Mouse (Mus musculus) G1E (cell line): ENCODE measurements around the gene Cfl2.
"Not testable (repeated sequence)": the region's sequence is repeated elsewhere in the genome, so short reads cannot be mapped to it uniquely, and the experiment has no call there.

Source experiments
- CTCF ChIP-seq: IDR thresholded peaks from 2 replicates; pipeline ENCODE4 v1.5.1; 2012; ENCODE audit warnings: low read depth, low read length, inconsistent platforms, mixed read lengths
- GATA1 ChIP-seq: IDR thresholded peaks from 2 replicates; pipeline ENCODE4 v1.6.1; 2012; ENCODE audit warnings: borderline replicate concordance, low read length, inconsistent platforms, mixed read lengths
- TAL1 ChIP-seq: conservative IDR thresholded peaks from 2 replicates; pipeline ENCODE4 v1.6.1; 2012; ENCODE audit warnings: low read depth, low read length, inconsistent platforms, mixed read lengths

- not testable (repeated sequence) for TF ChIP-seq CTCF, GATA1, TAL1
Measured at GRCm38 (mm10) chr12:54892559-54892958, 29.9 kb upstream of the Cfl2 start.
